Mouse (Mus musculus): ENCODE measurements around the gene Slc23a4.

The Slc23a4 gene

DNA sequence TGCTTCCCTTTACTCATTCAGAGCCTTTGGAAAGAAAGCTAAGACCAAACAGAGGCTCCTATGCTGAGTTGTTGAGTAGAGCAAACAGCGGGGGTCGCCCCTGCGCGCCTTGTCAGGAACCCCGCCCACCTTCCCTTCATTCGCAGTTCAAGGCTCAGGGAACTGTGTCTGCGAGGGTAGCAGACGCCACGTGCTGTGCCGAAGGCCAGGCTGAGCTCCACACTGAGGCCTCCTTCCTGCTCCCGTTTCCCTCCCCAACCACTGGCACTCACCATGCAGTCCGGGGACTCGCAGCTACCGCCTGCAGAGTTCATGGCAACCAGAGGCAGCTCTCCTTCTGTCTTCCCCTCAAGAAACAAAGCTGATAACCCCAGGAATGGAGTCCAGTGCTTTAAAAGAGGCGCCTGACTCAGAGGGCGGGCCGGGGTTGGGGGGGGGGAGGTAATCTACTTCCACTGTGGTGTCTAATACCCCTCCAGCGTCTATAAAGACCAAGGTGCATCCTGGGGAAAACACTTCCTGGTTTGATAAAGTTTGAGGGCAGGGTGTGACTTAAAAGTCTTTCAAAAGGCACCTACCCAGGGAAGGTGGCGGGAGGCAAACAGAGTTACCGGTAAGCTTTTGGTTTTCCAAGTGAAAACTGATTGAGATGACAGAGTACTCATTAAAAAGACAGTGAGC is at the start of gene Slc23a4:
TSS of gene Slc23a4 (minus strand) at position 324 of the 681 bp plus-strand sequence.
- peak; percentile 31 for DNase-seq (ENCODE audit: low read depth, low spot score)

DNA sequence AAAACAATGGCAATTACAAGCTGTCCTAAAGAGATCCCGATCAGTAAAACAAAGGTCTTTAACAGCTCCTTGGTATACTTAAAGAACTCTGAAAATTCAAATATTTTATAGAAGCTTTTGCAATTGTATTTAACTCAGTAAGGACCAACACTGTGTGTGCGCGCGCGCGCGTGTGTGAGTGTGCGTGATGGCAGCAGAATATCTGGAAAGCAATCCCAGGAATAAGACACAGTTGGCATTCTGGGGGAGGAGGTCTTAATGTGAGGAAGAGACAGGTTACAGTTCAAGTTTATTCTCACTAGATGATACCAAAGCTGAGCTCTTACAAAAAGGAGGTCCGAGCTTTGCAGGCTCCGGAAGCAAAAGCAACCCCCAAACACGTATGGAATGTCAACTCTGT is 45.1 kb upstream of the Slc23a4 start:
- no peak for DNase-seq (ENCODE audit: low read depth, low spot score)

DNA sequence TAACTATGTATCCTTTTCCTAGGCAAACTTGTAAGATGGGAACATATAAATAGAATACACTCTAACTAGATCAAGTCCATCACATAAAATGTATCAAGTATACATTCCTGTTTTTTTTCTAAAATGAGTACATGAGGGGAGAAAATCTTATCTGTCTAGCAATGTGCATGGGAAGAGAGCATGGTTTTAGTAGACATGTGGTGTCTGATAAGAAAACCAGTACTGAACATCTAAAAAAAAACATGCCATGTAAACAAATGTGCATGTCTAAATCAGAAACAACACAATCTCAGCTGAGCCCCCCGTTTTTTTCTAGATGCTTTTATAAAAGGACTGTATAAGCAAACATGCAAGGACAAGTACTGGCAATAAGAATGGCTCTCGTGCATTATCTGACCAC is 44.5 kb upstream of the Slc23a4 start:
- no peak for DNase-seq (ENCODE audit: low read depth, low spot score)

DNA sequence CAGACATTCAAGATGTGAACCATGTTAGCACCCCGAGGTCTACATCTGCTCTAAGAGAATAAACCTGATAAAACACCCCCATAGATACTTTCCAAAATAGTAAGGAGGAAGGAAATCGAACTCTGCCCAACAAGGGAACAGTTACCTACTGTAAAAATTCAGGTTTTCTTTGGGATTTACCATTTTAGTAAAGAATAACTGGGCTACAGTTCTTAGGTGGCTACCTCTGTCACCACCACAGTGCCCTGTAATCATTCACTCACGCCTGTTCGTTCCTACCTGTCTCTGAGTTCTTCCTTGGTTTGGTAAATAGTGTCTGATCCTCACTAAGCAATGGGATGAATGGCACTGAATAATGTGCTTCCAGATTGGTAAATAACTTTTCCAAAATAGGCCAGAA is 42.6 kb upstream of the Slc23a4 start:
- DNase-seq (ENCODE audit: low read depth, low spot score), result no peak

DNA sequence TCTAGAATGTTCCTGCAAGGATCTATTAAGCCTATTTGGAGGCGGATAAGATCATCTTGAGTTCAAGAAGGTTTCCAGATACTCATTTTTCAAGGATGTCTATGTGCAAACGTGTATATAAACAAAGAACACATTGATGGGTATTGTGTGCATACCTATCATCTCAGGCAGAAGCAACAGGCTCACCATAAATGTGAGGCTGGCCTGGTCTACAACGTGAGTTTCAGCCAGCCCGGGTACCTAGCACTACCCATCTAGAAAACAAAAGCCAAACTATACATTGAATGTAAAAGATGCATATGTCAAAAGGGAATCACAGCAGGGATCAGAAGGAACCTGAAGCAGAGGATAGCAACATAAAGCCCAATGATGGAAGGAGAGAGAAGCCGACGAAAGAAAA is 42.0 kb upstream of the Slc23a4 start:
- DNase-seq (ENCODE audit: low read depth, low spot score), result no peak

DNA sequence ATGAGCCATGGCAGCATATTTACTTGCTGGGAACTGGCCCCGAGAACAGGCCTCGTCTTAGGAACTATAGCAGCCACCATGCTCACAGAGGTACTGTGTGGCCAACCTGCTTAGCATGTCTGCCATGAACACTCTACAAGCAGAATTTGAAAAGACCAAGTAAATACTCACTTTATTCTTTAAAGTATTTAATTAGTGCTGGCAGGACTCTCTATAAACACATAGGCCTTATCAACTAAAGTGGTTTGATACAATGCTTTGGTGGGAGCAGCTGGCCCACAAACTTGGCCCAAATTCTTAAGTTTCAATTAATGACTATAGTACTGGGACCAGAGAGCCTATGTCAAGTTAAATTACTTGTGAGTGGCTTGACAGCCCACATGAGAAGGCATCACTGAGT is 39.8 kb upstream of the Slc23a4 start:
- DNase-seq (ENCODE audit: low read depth, low spot score), result no peak

DNA sequence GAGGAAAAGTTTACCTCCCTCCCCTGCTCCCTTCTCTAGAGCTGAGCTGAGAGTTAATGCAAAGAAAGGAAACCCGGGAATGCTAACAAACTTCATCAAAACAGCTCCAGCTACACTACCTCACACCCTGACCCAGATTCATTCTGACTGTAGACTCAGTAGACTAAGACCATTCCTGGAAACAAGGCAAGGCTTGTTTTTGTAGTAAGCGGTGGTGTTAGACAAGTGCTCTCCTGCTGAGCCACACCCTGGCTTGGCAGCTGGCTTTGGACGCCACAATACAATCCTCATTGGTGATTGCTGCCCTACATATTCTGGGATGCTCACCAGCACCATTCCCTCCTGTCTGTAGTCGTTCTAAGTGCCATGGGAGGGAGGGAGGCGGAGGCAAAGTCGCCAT is 39.1 kb upstream of the Slc23a4 start:
- no peak for DNase-seq (ENCODE audit: low read depth, low spot score)

DNA sequence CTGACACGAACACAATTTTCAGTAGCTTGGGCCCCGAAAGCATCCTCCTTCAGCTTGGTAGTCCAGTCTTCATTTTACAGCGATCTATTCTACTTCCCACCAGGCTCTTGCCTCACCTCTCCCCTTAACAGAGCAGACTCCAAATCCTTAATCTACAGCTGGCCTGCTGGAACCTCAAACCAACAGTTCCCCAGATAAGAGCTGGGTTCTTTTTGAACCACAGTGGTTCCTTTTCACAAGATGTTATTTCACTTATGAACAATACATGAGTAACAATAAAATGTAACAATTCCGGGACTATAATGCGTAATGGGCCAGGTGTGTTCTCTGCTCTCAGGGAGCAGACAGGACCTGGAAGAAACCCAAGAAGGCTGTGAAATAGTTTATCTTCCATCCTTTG is 28.4 kb upstream of the Slc23a4 start:
- no peak for DNase-seq (ENCODE audit: low read depth, low spot score)

DNA sequence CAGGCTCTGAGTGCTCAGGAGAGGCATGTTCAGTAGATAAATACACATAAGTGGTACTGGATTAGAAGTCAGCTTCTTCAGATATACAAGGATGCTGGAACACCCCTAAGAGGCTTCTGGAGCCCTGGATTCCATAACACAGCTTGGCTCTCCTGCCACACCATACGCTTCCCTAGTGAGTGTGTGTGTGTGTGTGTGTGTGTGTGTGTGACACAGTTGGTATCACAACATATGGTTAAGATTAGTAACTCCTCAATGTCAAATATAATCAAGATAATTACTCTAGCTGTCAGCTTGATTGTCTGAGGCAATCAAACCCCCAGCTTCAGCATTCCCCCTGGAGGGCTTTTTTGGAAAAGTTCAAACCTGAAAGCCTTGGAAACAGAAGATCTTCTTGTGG is 23.7 kb upstream of the Slc23a4 start:
- no peak for DNase-seq (ENCODE audit: low read depth, low spot score)

DNA sequence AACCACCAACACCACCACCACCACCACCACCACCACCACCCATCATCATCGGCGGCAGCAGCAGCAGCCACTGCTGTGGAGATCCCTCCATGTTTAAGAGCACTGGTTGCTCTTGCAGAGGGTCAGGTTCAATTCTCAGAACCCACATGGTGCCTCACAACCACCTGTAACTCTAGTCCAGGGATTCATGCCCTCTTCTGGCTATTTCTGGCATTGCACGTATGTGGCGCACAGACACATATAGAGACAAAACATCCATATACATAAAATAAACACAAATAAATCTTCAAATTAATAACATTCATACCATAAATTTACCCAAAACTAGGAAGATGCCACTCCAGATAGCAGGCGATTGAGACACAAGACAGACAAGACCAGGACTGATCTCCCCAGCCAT is 22.5 kb upstream of the Slc23a4 start:
- DNase-seq (ENCODE audit: low read depth, low spot score), result no peak

DNA sequence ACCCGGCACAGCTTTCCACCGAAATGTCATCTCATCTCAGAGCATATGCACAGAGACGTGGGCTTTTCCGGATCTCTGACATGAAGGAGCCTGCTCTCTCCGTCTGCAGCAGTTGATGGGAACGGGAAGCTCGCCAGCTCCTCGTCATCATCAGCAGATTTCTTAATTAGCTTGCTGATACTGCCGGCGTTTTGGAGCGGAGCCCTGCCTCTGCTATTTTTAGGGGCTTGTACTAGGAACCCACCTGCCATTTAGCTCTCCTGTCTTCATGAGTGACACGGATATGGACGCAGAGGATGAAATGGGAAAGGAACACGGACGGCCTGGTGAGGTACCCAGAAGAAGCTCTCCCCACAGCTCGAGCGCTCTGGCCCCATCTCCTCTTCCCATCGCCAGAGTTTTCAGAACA is 14.1 kb upstream of the Slc23a4 start:
- DNase-seq (ENCODE audit: low read depth, low spot score), result no peak

DNA sequence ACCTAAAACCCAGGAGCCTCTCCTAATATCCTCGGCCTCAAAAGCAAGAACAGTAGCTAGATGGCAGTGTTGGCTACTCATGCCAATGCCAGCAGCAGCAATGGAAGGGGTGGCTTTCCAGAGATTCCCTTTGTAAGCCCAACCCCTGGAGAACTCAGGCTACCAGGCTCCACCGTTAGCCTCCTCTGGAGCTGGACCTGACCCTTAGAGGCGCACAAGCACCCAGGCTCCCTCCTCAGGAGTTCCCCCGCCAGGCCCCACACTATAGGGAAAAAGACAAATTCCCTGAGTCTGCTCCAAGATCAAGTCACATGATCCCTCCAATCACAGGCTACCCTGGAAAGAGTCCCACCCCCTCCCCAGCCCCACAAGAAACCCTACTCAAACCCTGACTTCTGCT is 10.9 kb upstream of the Slc23a4 start:
- DNase-seq (ENCODE audit: low read depth, low spot score), result peak; percentile 20

DNA sequence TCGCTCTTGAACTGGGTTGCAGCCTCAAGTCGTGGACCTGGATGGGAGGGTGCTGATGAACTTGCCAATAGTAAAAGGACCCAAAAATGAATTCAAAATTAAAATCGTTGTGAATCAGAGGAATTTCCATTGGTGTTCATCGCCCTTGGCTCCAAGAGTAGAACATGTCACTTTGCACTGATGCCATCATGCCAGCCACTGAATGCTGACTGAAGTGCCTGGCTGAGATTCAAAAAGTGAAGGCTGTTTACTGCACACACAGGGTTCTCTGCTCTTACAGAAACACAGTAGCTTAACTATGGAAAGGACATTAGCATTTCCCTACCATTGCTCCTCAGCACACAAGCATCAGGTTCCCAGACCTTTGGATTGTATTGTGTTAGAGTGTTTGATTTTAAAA is 8.3 kb upstream of the Slc23a4 start:
- DNase-seq (ENCODE audit: low read depth, low spot score), result no peak

DNA sequence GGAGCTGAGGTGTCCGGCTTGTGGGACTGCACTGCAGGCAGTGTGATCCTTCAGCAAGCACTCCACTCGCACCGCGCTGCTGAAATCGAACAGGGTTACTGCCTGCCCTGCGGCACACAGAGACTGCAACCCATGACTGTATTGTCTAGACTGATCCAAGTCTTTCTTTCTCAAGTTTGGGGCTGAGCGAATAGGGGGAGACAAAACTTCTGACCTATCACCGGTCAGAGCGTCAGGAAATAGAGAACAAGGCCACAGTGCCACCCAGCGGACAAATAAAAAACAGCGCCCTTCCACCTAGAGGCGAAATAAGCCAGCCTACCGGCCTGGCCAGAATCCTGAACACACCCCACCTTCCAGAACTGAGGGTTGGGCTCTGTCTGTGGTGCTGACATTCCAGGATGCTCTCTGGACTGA is 7.1 kb upstream of the Slc23a4 start:
- DNase-seq (ENCODE audit: low read depth, low spot score), result peak; percentile 92

DNA sequence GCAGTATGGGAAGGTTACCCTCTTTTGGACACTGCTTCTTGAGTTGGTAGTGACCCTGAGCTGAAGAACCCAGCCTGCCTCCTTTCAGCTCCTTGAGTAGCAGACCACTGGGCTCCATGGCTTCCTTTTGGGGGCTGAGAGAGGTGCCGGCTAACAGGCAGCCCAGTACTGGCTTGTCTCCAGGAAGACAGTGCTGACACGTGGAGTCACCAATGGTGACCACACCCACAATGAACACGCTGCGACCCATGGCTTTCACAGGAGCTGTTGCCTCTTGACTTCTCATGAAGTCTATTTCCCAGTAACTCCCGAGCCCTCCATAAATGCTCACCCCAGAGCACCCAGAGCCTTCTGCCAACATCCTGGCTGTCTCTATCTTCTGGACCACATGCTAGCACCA is 6.5 kb upstream of the Slc23a4 start:
- DNase-seq (ENCODE audit: low read depth, low spot score), result no peak

DNA sequence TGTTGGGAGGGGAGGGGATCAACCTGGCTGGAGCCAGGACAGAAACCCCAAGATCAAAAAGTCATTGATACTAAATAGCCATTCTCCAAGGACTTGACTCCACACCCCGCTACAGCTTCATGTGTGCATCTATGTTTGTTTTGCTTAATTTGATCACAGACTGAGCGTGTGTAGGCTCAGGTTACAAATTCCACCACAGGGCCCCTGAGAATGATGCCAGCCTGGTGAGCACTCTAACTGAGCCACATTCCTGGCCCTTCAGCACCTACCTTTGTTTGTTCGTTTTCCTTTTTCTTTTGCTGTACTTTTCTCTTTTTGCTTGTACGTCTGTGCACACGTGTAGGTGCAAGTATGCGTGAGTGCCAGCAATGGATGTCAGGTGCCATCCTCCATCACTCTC is 1.1 kb upstream of the Slc23a4 start:
- DNase-seq (ENCODE audit: low read depth, low spot score), result no peak

DNA sequence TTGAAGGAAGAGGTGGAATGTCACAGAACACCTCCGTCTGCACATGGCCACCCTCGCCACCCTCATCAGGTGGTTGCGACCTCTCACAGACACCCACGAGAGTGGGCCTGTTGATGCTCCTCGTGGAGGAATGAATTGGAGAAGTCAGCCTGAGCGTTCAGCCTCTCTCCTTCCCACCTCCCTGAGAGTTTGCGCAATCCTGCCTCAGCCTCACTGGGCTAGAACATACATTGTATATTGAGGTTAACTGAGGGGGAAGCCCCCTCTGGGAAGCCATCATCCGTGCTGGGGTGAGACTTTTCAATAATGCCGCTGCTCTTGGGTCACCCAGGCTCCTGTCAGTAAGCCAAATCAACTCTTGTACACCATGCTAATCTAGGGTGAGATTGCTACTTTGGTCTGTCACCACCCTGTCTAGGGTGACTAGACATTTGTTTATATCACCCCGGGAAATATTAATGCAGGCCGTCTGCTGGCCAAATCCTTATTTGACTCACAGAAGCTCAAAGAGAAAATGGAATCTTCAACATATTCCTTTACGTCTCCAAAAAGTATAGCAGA is 1.0 kb downstream of the Slc23a4 start:
- no peak for DNase-seq (ENCODE audit: low read depth, low spot score)

DNA sequence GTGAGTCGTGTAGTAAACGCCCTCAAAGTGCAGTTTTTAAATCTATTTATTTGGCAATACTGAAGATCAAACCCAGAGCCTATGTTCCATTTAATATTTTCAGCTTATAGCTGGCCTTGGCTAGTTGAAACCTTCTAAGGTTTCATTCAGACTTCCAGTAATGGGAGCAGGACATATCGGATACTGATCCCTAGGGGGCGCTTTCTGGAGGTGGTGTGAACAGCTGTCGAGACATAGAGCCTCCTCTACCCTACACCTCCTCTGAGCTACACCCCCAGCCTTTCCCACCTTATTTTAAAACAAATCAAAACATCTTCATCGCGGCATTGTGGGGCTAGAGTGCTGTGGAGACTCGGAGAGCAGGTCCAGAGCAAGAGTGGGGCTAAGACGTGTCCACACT is 7.5 kb downstream of the Slc23a4 start:
- no peak for DNase-seq (ENCODE audit: low read depth, low spot score)

DNA sequence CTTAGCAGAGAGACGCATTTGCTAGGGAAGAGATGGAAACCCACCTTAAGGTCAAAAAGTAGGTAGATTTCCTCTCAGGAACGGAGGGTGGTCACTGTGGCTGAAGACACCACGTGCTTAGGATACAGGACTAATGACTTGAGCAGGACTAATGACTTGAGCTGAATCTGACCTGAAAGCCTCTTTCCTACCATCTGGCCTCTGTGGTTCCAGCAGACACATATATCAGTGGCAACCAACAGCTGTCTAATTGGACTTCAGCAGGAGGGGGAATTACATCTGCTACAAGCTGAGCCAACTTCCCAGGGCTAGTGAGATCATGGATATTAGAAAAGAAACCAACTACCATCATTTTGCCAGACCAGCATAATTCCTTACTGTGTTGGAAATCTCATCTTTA is 8.9 kb downstream of the Slc23a4 start:
- no peak for DNase-seq (ENCODE audit: low read depth, low spot score)

DNA sequence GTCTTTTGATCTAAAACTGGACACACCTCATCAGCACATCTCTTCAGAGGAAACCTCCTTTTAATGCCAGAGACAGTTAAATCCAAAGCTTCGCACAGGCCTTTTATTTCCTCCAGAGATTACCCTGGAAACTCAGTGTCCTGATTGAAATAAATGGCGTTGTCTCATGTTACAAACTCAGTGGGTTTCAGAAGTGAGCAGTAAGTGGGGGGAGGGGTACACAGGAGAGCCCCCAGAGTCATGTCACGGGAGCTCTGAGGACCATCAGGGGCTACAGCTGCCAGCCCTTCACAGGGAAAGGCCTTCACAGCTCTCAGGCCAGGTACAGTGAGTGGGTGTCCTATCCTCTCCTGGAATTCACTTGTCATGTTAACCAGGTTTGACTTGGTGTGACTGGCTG is 17.0 kb downstream of the Slc23a4 start:
- peak; percentile 33 for DNase-seq (ENCODE audit: low read depth, low spot score)

DNA sequence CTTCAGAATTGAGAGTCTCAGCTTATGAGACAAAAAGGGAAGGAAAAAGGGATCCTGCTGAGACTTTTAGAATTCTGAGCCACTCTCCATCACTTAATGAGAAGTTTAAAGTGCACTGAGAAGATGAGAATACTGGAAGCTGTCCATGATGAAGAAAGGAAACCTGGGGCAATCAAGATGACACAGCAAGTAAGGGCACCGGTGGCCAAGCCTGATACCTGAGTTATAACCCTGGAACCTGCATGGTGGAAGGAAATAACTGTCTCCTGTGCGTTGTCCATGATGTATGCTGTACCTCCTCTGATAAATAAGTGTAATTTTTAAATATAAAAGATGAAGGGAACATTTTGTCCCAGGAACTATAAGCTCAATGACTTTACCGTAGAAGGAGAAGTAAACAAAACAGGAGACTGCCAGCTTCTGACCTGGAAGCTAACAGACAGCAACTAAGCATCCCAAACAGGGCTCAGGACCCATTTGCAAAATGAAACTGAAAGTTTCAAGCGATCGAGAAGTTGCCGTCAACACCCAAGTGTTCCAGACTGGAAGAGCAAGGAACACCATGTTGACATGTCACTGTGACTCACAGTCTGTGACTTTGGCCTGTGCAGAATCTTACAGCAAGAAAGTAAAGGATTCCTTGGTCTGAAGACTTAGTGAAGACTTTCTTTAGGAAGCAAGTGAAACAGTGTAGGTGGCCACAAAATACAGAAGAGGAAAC is 22.2 kb downstream of the Slc23a4 start:
- no peak for DNase-seq (ENCODE audit: low read depth, low spot score)

DNA sequence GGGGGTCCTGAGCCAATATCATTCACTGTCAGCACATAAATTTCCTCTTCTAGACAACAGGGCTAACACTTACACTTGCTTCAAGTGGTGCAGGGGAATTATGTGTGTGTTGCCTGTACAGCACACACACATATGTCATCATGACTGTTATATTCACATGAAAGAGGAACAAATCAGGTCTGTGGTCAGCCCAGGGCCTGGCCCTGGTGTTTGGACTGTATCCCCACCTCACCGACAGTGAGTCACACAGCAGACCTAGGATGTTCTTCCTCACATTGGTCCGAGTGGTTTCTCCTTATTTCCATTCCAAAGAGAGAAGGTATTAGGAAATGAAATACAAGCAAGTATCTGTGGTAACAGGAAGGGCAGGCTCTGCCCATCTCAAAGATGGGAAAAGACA is 23.7 kb downstream of the Slc23a4 start:
- DNase-seq (ENCODE audit: low read depth, low spot score), result no peak

DNA sequence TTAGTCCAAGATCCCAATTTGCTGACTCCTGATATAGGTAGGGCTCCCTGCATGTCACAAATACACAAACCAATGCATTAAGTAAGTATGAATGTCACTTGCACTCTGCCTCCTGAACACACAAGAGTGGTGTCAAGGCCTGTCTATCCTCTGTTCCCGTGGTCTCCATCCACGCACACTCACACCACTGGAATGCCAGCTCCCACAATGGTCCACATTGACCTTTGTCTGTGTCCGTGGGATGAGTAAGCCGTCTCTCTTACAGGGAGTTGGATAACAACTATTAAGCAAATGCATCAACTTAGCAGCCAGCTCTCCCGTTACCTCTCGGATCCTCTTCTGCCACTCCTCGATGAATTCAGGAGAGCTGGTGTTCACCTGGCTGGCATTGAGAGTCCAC is 29.1 kb downstream of the Slc23a4 start:
- no peak for DNase-seq (ENCODE audit: low read depth, low spot score)
